Comparison of ENCODE assay signal across 15 mouse cellular contexts in the genomic region with DNA sequence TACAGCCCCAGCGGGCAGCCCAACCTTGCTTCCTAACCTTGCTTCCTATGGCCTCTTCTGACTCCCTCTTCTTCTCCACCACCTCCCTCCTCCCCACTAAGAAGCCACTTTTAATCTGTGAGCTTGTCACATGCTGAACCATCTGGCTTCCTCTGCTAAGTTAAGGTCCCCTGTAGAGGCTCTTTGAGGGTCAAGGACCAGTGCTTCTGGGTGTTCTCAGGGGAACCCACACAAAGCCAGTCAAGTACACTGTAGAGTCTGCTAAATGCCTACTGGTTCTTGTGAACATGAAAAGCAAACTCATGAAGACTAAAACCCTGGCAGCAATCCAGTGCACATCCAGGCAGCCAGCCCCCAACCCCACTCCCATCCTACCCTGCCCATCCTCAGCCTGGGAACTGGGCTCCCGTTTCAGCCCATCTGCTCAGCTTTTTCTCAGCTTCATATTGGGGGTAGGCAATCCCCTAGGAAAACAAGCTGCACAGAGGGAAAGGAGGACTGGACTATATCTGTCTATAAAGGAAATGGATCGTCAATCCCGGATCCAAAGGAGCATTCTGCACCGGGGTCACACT.
DNase-seq lines count a peak whose midpoint lies in the region; ATAC-seq and TF ChIP-seq lines count a peak whose summit lies in the region.
"Had no signal": no experiment of that assay in that cellular context is flagged by ENCODE, and none has a peak within 500 bp of the region (broad histone marks: within the 10 kb centered on the region; RNA-seq: fewer than 3 reads in every experiment).

No protein-coding gene starts in this region.

- ATAC-seq in hindbrain, embryonic 16.5 days = peak; percentile 51; the same call in 1 of the 2 replicates
- ATAC-seq in neural tube, embryonic 13.5 days (ENCODE audit: low read depth) = peak; percentile 44; the same call in 1 of the 2 replicates
- ATAC-seq in forebrain, postnatal 0 days = peak; percentile 54; the same call in 1 of the 2 replicates
- 0 out of 2 replicates have a peak, but pooled peaks have one; percentile 21 for ATAC-seq in neural tube, embryonic 15.5 days (ENCODE audit: low FRiP score)
- no peak for ATAC-seq in heart, embryonic 12.5 days (ENCODE audit: insufficient number of reproducible peaks, low FRiP score)
- ATAC-seq in megakaryocyte-erythroid progenitor cell, adult 5-6 weeks (replicated peaks; ENCODE audit: low FRiP score, low TSS enrichment, poor library complexity, severe bottlenecking) = no peak

- no peak for TF ChIP-seq CTCF in forebrain, postnatal 0 days (IDR thresholded peaks at IDR 0.05; ENCODE audit: low read depth)

- no peak overlapping the region for H3K9ac ChIP-seq in hindbrain, embryonic 16.5 days (ENCODE audit: low read depth, low read length)
- no peak overlapping the region for H3K9ac ChIP-seq in neural tube, embryonic 13.5 days
- no peak overlapping the region for H3K9ac ChIP-seq in forebrain, postnatal 0 days
- no peak overlapping the region for H3K9ac ChIP-seq in neural tube, embryonic 15.5 days (replicated peaks)
- H3K9ac ChIP-seq in heart, embryonic 12.5 days = no peak overlapping the region
- H3K9ac ChIP-seq: embryonic facial prominence, embryonic 12.5 days had no signal

- H3K4me3 ChIP-seq in hindbrain, embryonic 16.5 days (ENCODE audit: low read length) = no peak overlapping the region
- no peak overlapping the region for H3K4me3 ChIP-seq in hindbrain, embryonic 10.5 days
- no peak overlapping the region for H3K4me3 ChIP-seq in neural tube, embryonic 13.5 days
- no peak overlapping the region for H3K4me3 ChIP-seq in forebrain, postnatal 0 days (ENCODE audit: low read depth, low read length)
- no peak overlapping the region for H3K4me3 ChIP-seq in neural tube, embryonic 15.5 days (replicated peaks)
- H3K4me3 ChIP-seq in heart, embryonic 12.5 days = no peak overlapping the region
- H3K4me3 ChIP-seq: embryonic facial prominence, embryonic 12.5 days had no signal

- peaks cover 3% of the 10 kb centered on the region for H3K4me1 ChIP-seq in hindbrain, embryonic 16.5 days (ENCODE audit: control insufficient read depth, insufficient read depth, low read depth, low read length)
- peaks cover 16% of the 10 kb centered on the region for H3K4me1 ChIP-seq in hindbrain, embryonic 10.5 days (replicated peaks)
- peaks cover 12% of the 10 kb centered on the region; the same call in 1 of the 2 replicates for H3K4me1 ChIP-seq in neural tube, embryonic 13.5 days (replicated peaks)
- no peaks in the 10 kb centered on the region for H3K4me1 ChIP-seq in forebrain, postnatal 0 days (ENCODE audit: insufficient read depth)
- H3K4me1 ChIP-seq in neural tube, embryonic 15.5 days = peaks cover 4% of the 10 kb centered on the region; the same call in 1 of the 2 replicates
- H3K4me1 ChIP-seq in heart, embryonic 12.5 days (replicated peaks) = peaks cover 16% of the 10 kb centered on the region
- H3K4me1 ChIP-seq: embryonic facial prominence, embryonic 12.5 days had no signal

- H3K9me3 ChIP-seq in hindbrain, embryonic 16.5 days (ENCODE audit: control insufficient read depth, low read length) = no peaks in the 10 kb centered on the region
- H3K9me3 ChIP-seq in hindbrain, embryonic 10.5 days = no peaks in the 10 kb centered on the region
- H3K9me3 ChIP-seq in neural tube, embryonic 13.5 days = no peaks in the 10 kb centered on the region
- no peaks in the 10 kb centered on the region for H3K9me3 ChIP-seq in forebrain, postnatal 0 days (ENCODE audit: low read length)
- H3K9me3 ChIP-seq in neural tube, embryonic 15.5 days (replicated peaks) = no peaks in the 10 kb centered on the region
- H3K9me3 ChIP-seq in heart, embryonic 12.5 days (replicated peaks) = no peaks in the 10 kb centered on the region
- H3K9me3 ChIP-seq: embryonic facial prominence, embryonic 12.5 days had no signal

- H3K4me2 ChIP-seq in hindbrain, embryonic 16.5 days (ENCODE audit: low read length) = no peak overlapping the region
- no peak overlapping the region for H3K4me2 ChIP-seq in neural tube, embryonic 13.5 days
- no peak overlapping the region for H3K4me2 ChIP-seq in forebrain, postnatal 0 days (ENCODE audit: low read depth)
- no peak overlapping the region for H3K4me2 ChIP-seq in neural tube, embryonic 15.5 days
- H3K4me2 ChIP-seq in heart, embryonic 12.5 days = no peak overlapping the region
- H3K4me2 ChIP-seq: embryonic facial prominence, embryonic 12.5 days; heart, embryonic 11.5 days had no signal

- H3K36me3 ChIP-seq in hindbrain, embryonic 16.5 days (ENCODE audit: control insufficient read depth, insufficient read depth, low read length) = no peaks in the 10 kb centered on the region
- no peaks in the 10 kb centered on the region for H3K36me3 ChIP-seq in hindbrain, embryonic 10.5 days
- no peaks in the 10 kb centered on the region for H3K36me3 ChIP-seq in neural tube, embryonic 13.5 days
- no peaks in the 10 kb centered on the region for H3K36me3 ChIP-seq in forebrain, postnatal 0 days (ENCODE audit: insufficient read depth)
- no peaks in the 10 kb centered on the region for H3K36me3 ChIP-seq in neural tube, embryonic 15.5 days
- no peaks in the 10 kb centered on the region for H3K36me3 ChIP-seq in heart, embryonic 12.5 days
- H3K36me3 ChIP-seq: embryonic facial prominence, embryonic 12.5 days had no signal

- no peak overlapping the region for H3K27ac ChIP-seq in hindbrain, embryonic 16.5 days (ENCODE audit: low read depth, low read length)
- H3K27ac ChIP-seq in hindbrain, embryonic 10.5 days = no peak overlapping the region
- H3K27ac ChIP-seq in neural tube, embryonic 13.5 days (replicated peaks) = no peak overlapping the region
- no peak overlapping the region for H3K27ac ChIP-seq in forebrain, postnatal 0 days (ENCODE audit: low read depth, low read length)
- H3K27ac ChIP-seq in neural tube, embryonic 15.5 days (replicated peaks) = peak overlapping the region; percentile 33; the same call in 1 of the 2 replicates
- no peak overlapping the region for H3K27ac ChIP-seq in heart, embryonic 12.5 days (ENCODE audit: poor library complexity, severe bottlenecking)
- H3K27ac ChIP-seq: embryonic facial prominence, embryonic 12.5 days had no signal

- WGBS in hindbrain, embryonic 16.5 days = 61% methylated on average over 5 of the region's 5 CpGs
- 83% methylated on average over 5 of the region's 5 CpGs for WGBS in hindbrain, embryonic 10.5 days
- 66% methylated on average over 5 of the region's 5 CpGs for WGBS in neural tube, embryonic 13.5 days
- WGBS in forebrain, postnatal 0 days = 59% methylated on average over 5 of the region's 5 CpGs
- WGBS in neural tube, embryonic 15.5 days = 69% methylated on average over 5 of the region's 5 CpGs
- 70% methylated on average over 5 of the region's 5 CpGs for WGBS in heart, embryonic 12.5 days

- DNase-seq in hindbrain, embryonic 10.5 days (ENCODE audit: low spot score) = no peak
- DNase-seq in neural tube, embryonic 10.5 days (ENCODE audit: extremely low spot score, low spot score) = no peak
- peak; percentile 62 for DNase-seq in forebrain, postnatal 0 days
- DNase-seq: adrenal gland, postnatal 14 days; cerebellum, adult 18-20 months; liver; lung, postnatal 4 days; thymus, postnatal 14 days had no signal

- H3K27me3 ChIP-seq in hindbrain, embryonic 16.5 days (replicated peaks; ENCODE audit: control insufficient read depth, insufficient read depth, low read length) = no peaks in the 10 kb centered on the region
- no peaks in the 10 kb centered on the region for H3K27me3 ChIP-seq in hindbrain, embryonic 10.5 days (ENCODE audit: insufficient read depth, poor library complexity, severe bottlenecking)
- no peaks in the 10 kb centered on the region for H3K27me3 ChIP-seq in neural tube, embryonic 13.5 days
- no peaks in the 10 kb centered on the region for H3K27me3 ChIP-seq in forebrain, postnatal 0 days (ENCODE audit: insufficient read depth, low read length)
- H3K27me3 ChIP-seq in neural tube, embryonic 15.5 days (replicated peaks) = no peaks in the 10 kb centered on the region
- H3K27me3 ChIP-seq in heart, embryonic 12.5 days (replicated peaks) = no peaks in the 10 kb centered on the region
- H3K27me3 ChIP-seq: embryonic facial prominence, embryonic 12.5 days had no signal

Comparison
In these comparisons a context has a peak if more than half of its experiments do, and no peak if none do; other contexts are left out.
1. ATAC-seq: peak in hindbrain, embryonic 16.5 days (single experiment), neural tube, embryonic 13.5 days (single experiment), forebrain, postnatal 0 days (single experiment) and neural tube, embryonic 15.5 days (single experiment); none in heart, embryonic 12.5 days (single experiment) and megakaryocyte-erythroid progenitor cell, adult 5-6 weeks (single experiment).